In the genomic region with DNA sequence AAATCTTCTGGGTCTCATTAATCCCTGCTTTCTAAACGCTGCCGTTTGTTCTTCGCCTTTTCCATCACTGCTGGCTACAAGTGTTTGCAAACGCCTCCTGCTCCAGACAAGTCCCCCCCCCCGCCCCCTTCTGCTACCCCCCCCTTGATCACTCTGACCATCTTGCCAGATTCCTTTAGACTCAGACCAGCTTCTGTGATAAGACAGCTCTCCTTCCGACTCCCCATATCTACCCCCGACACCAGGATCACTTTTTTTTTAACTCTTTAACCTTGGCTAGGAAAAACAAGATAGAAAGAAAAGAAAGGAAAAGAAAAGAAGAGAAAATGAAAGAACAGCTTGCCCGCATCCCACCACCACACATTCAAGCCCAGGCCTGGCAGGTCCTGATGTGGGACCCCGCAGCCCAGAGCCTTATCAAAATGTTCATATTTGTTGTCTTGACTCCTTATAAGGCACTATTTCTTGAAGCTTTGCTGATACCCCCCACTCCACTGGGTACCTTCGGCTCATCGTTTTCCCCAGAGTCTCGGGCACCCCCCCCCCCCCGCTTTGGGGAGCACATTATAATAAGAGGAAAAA, we compare ENCODE assay signal across 8 mouse cellular contexts. TPM values are rescaled to one million over a fixed set of nuclear protein-coding genes. Genes with fewer than 3 reads are reported as not detected.
DNase-seq lines count a peak whose midpoint lies in the region; ATAC-seq and TF ChIP-seq lines count a peak whose summit lies in the region.

No protein-coding gene starts in this region.

- peak overlapping the region; percentile 90 for H3K4me3 ChIP-seq in lung, postnatal 0 days (ENCODE audit: low read depth, low read length)
- peak overlapping the region; percentile 94 for H3K4me3 ChIP-seq in embryonic facial prominence, embryonic 15.5 days (replicated peaks)
- peak overlapping the region; percentile 82 for H3K4me3 ChIP-seq in limb, embryonic 13.5 days
- H3K4me3 ChIP-seq in small intestine, adult 2 months (ENCODE audit: low read depth, low read length) = peak overlapping the region; percentile 79

- peak; percentile 38 for DNase-seq in lung, postnatal 0 days (ENCODE audit: low spot score)
- no peak for DNase-seq in lung, postnatal 14 days
- DNase-seq in left cerebral cortex, adult 9 months (ENCODE audit: low spot score in 2 of 2) = no peak
- DNase-seq in frontal cortex, postnatal 36 days (ENCODE audit: low spot score in 2 of 2) = no peak
- no peak for DNase-seq in urinary bladder, postnatal 4 days (ENCODE audit: low spot score in 2 of 2)

- no peak for TF ChIP-seq CTCF in lung, postnatal 0 days (IDR thresholded peaks at IDR 0.05)
- TF ChIP-seq CTCF in small intestine, adult 2 months (IDR thresholded peaks at IDR 0.05; ENCODE audit: extremely low read depth, insufficient read length, insufficient replicate concordance, low read depth, low read length) = no peak

- H3K9ac ChIP-seq in lung, postnatal 0 days (replicated peaks; ENCODE audit: low read depth) = peak overlapping the region; percentile 93
- H3K9ac ChIP-seq in embryonic facial prominence, embryonic 15.5 days = peak overlapping the region; percentile 91
- peak overlapping the region; percentile 96 for H3K9ac ChIP-seq in limb, embryonic 13.5 days

- TF ChIP-seq EP300 in lung, postnatal 0 days (IDR thresholded peaks at IDR 0.05) = no peak

- ATAC-seq in lung, postnatal 0 days = no peak
- ATAC-seq in embryonic facial prominence, embryonic 15.5 days (ENCODE audit: insufficient number of reproducible peaks, low FRiP score, low TSS enrichment, low read depth) = no peak
- no peak for ATAC-seq in limb, embryonic 13.5 days (ENCODE audit: low FRiP score, low read depth)

- 2% methylated on average over 13 of the region's 13 CpGs for WGBS in lung, postnatal 0 days
- 4% methylated on average over 13 of the region's 13 CpGs for WGBS in embryonic facial prominence, embryonic 15.5 days
- WGBS in limb, embryonic 13.5 days = 5% methylated on average over 13 of the region's 13 CpGs
- WGBS in small intestine, adult 2 months = 5% methylated on average over 13 of the region's 13 CpGs

- H3K36me3 ChIP-seq in lung, postnatal 0 days (ENCODE audit: insufficient read depth, low read length) = no peaks in the 10 kb centered on the region
- no peaks in the 10 kb centered on the region for H3K36me3 ChIP-seq in embryonic facial prominence, embryonic 15.5 days
- no peaks in the 10 kb centered on the region for H3K36me3 ChIP-seq in limb, embryonic 13.5 days
- no peaks in the 10 kb centered on the region for H3K36me3 ChIP-seq in small intestine, adult 2 months (ENCODE audit: control insufficient read depth, insufficient read depth, low read length)

- no peaks in the 10 kb centered on the region for H3K27me3 ChIP-seq in lung, postnatal 0 days (replicated peaks; ENCODE audit: insufficient read depth, low read length)
- 0 out of 2 replicates have a peak, but pooled peaks cover 9% of the 10 kb centered on the region for H3K27me3 ChIP-seq in embryonic facial prominence, embryonic 15.5 days
- H3K27me3 ChIP-seq in limb, embryonic 13.5 days = peaks cover 18% of the 10 kb centered on the region
- H3K27me3 ChIP-seq in small intestine, adult 2 months (ENCODE audit: control insufficient read depth, insufficient read depth, low read length) = no peaks in the 10 kb centered on the region

- no peak for TF ChIP-seq POLR2A in small intestine, adult 2 months (IDR thresholded peaks at IDR 0.05; ENCODE audit: low read depth, low read length)

- peak overlapping the region; percentile 91 for H3K4me2 ChIP-seq in lung, postnatal 0 days (replicated peaks; ENCODE audit: low read depth, low read length)
- H3K4me2 ChIP-seq in embryonic facial prominence, embryonic 15.5 days (replicated peaks) = peak overlapping the region; percentile 82
- H3K4me2 ChIP-seq in limb, embryonic 13.5 days (replicated peaks) = peak overlapping the region; percentile 89

- H3K9me3 ChIP-seq in lung, postnatal 0 days (ENCODE audit: low read length) = no peaks in the 10 kb centered on the region
- H3K9me3 ChIP-seq in embryonic facial prominence, embryonic 15.5 days (replicated peaks) = no peaks in the 10 kb centered on the region
- no peaks in the 10 kb centered on the region for H3K9me3 ChIP-seq in limb, embryonic 13.5 days

- peaks cover 6% of the 10 kb centered on the region; the same call in 1 of the 2 replicates for H3K4me1 ChIP-seq in lung, postnatal 0 days (ENCODE audit: insufficient read depth, low read depth, low read length)
- H3K4me1 ChIP-seq in embryonic facial prominence, embryonic 15.5 days = peaks cover 27% of the 10 kb centered on the region
- H3K4me1 ChIP-seq in limb, embryonic 13.5 days = peaks cover 22% of the 10 kb centered on the region
- peaks cover 5% of the 10 kb centered on the region; the same call in 1 of the 2 replicates for H3K4me1 ChIP-seq in small intestine, adult 2 months (ENCODE audit: control insufficient read depth, insufficient read depth, insufficient read length, low read length)

- H3K27ac ChIP-seq in lung, postnatal 0 days (ENCODE audit: low read length) = peak overlapping the region; percentile 86
- peak overlapping the region; percentile 87 for H3K27ac ChIP-seq in embryonic facial prominence, embryonic 15.5 days (replicated peaks)
- peak overlapping the region; percentile 80 for H3K27ac ChIP-seq in limb, embryonic 13.5 days
- H3K27ac ChIP-seq in small intestine, adult 2 months (ENCODE audit: insufficient read depth, low read depth, low read length) = peak overlapping the region; percentile 7; the same call in 1 of the 2 replicates

RNA-seq across cellular contexts. Expression of a gene that starts 1.0 kb away (rescaled TPM):
- polyA plus RNA-seq in lung, postnatal 0 days (2015; fragmentation: Nextera tagmentation; extraction: Ambion mirVana) = 17.9 and 21.4 TPM in 2 replicates
- polyA plus RNA-seq in embryonic facial prominence, embryonic 15.5 days (2015; fragmentation: Nextera tagmentation; extraction: Ambion mirVana) = 24.9 and 25.3 TPM in 2 replicates
- 18.9 and 19.8 TPM in 2 replicates for polyA plus RNA-seq in limb, embryonic 13.5 days (2015; fragmentation: Nextera tagmentation; extraction: Ambion mirVana)
- polyA plus RNA-seq in small intestine, adult 2 months (2012; rRNA removed) = 9.6 and 10.8 TPM in 2 replicates

RNA-seq across cellular contexts. Expression of a gene that starts 9.6 kb away (rescaled TPM):
- polyA plus RNA-seq in lung, postnatal 0 days (2015; fragmentation: Nextera tagmentation; extraction: Ambion mirVana) = 6.2 and 7.1 TPM in 2 replicates
- polyA plus RNA-seq in embryonic facial prominence, embryonic 15.5 days (2015; fragmentation: Nextera tagmentation; extraction: Ambion mirVana) = 9.7 and 10.4 TPM in 2 replicates
- polyA plus RNA-seq in limb, embryonic 13.5 days (2015; fragmentation: Nextera tagmentation; extraction: Ambion mirVana) = 5.2 and 5.7 TPM in 2 replicates
- polyA plus RNA-seq in small intestine, adult 2 months (2012; rRNA removed) = 6.9 and 7.4 TPM in 2 replicates

Comparison
In these comparisons a context has a peak if more than half of its experiments do, and no peak if none do; other contexts are left out.
1. H3K27ac ChIP-seq: peak in every context shown above with its lines; median percentile 87 in embryonic facial prominence, embryonic 15.5 days; 86 in lung, postnatal 0 days; 80 in limb, embryonic 13.5 days; 7 in small intestine, adult 2 months.